Mouse (Mus musculus) bone marrow, adult 2 months (tissue): Measurements from ENCODE around the gene Uck2. TPM values are rescaled to one million over a fixed set of nuclear protein-coding genes. Genes with fewer than 3 reads are reported as not detected.
A peak's percentile ranks its signal among the peaks of the same experiment; 100 is the strongest.

Experiments used
- H3K27ac ChIP-seq: fragments of 200-500 bp; 2 replicates; pipeline ENCODE4 v1.5.1; 2012; ENCODE audit warnings: low read depth, mild to moderate bottlenecking, control low read depth, inconsistent platforms, low read length; ENCODE audit not compliant: control insufficient read depth, poor library complexity, insufficient read depth
- H3K4me1 ChIP-seq: fragments of 200-500 bp; 2 replicates; pipeline ENCODE4 v1.6.1; 2011; ENCODE audit warnings: low read length; ENCODE audit not compliant: control insufficient read depth, insufficient read depth
- H3K4me3 ChIP-seq: fragments of 200-500 bp; replicated peaks from 2 replicates; pipeline ENCODE3; 2011; ENCODE audit warnings: mild to moderate bottlenecking, low read depth, low read length, control low read depth; ENCODE audit not compliant: control insufficient read depth
- CTCF ChIP-seq: fragments of 200-500 bp; IDR thresholded peaks from 2 replicates; pipeline ENCODE4 v1.5.1; 2011; ENCODE audit warnings: low read length, control low read depth; ENCODE audit not compliant: control insufficient read depth, insufficient read depth
- POLR2A ChIP-seq: fragments of 200-500 bp; IDR thresholded peaks from 2 replicates; pipeline ENCODE4 v1.6.1; 2011; ENCODE audit warnings: low read depth, mild to moderate bottlenecking, control low read depth, low read length, borderline replicate concordance; ENCODE audit not compliant: control insufficient read depth
- WGBS: fragments of 180-500 bp; shearing (Covaris S2); methylation state at CpG from one replicate; pipeline ENCODE4 v1.1.7; 2018; 5-methylcytosine and 5-hydroxymethylcytosine counted together
- polyA plus RNA-seq: library from polyadenylated mRNA; stranded (reverse); fragments of >200 nt; gene quantifications from 2 replicates; pipeline ENCODE4 v1.2.4, GENCODE M21; 2011; ENCODE audit warnings: low replicate concordance; ENCODE audit not compliant: missing spikeins, insufficient read depth, insufficient read length

The Uck2 gene
- polyA plus RNA-seq, 1 experiment: 42.3 TPM

DNA sequence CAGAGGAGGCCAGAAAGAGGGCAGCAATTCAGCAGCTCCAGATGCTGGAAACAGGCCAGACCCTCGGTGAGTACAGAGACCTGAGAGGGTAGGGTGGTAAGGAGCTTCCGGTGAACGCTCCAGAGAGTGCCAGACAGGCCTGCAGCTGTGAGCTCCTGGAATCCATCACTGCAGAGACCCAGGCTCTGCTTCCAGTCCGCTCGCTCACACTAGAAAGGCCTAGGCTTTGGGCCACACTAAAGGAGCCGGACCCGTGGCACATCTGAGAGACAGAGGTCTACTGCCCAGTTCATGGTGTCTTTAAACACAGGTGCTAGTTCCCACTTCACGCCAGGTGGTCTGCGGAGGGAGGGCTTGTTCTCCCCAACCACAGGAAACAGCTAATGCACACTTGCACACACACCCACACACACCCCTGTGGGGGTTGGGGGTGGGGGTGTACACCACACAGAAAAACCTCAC lies 39.9 kb downstream of the Uck2 start:
- 12% methylated on average over 9 of the region's 9 CpGs for WGBS
- Histone ChIP-seq H3K4me3 (no peak overlapping the region), H3K27ac (peak overlapping the region; percentile 62; the same call in 1 of the 2 replicates), H3K4me1 (peaks cover 9% of the 10 kb centered on the region)
- no peak for TF ChIP-seq POLR2A

GRCm38 (mm10) chr1:167242191-167242681 lies 42.9 kb downstream of the Uck2 start:
- TF ChIP-seq CTCF (no peak), POLR2A (no peak)
- peaks cover 9% of the 10 kb centered on the region for H3K4me1 ChIP-seq

DNA sequence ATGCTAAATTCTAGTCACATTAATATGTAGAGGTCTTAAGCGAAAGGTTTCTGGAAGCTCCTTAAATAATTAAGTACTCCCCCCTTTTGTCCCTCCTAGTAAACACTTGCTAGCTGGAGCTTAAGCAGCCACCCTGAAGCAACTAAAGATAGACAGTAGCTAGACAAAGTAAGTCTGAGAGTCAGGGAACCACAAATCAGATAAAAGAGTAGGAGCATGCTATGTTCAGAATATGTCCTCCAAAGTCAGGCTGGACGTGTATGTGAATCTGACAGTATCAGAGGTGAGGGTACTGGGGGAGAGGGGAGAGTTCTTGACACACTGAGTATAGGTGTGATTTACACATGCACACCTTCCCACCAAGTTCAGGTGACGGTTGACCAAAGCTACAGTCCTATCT lies 43.6 kb downstream of the Uck2 start:
- 73% methylated on average over 3 of the region's 3 CpGs for WGBS
- H3K4me3 ChIP-seq: no peak overlapping the region
- peaks cover 6% of the 10 kb centered on the region for H3K4me1 ChIP-seq
- no peak overlapping the region for H3K27ac ChIP-seq
- TF ChIP-seq POLR2A (no peak), CTCF (no peak)

More at GRCm38 (mm10) chr1:167242191-167242681, 42.9 kb downstream of the Uck2 start:
- no peak overlapping the region for H3K27ac ChIP-seq
- 25% methylated on average over 7 of the region's 7 CpGs for WGBS
- H3K4me3 ChIP-seq: no peak overlapping the region

GRCm38 (mm10) chr1:167240361-167240760 lies 44.8 kb downstream of the Uck2 start:
- TF ChIP-seq POLR2A (no peak), CTCF (no peak)
- Histone ChIP-seq H3K27ac (no peak overlapping the region), H3K4me3 (no peak overlapping the region), H3K4me1 (peaks cover 5% of the 10 kb centered on the region; the same call in 1 of the 2 replicates)
- 76% methylated on average over 5 of the region's 5 CpGs for WGBS

DNA sequence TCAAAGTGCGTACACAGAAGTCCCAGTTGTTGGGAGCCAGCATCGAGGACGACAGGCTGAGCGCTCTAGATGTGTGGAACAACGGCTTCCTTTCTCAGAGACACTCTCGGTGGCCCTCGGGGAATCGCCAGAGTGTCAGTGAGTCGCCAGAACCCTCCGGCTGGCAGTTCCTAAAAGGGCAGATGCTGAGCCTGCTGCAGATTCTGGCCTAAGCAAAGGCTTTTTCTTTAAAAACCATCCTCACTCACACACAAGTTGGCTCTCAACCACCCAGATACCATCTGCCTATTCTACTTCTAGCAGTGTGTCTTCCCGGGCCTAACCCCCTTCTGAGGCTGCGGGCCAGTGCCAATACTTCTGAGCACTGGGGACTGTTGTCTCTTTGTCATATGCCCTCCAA lies 45.2 kb downstream of the Uck2 start:
- H3K4me1 ChIP-seq: peaks cover 5% of the 10 kb centered on the region; the same call in 1 of the 2 replicates
- TF ChIP-seq POLR2A (no peak), CTCF (no peak)
- H3K4me3 ChIP-seq: no peak overlapping the region
- no peak overlapping the region for H3K27ac ChIP-seq
- 73% methylated on average over 12 of the region's 12 CpGs for WGBS

DNA sequence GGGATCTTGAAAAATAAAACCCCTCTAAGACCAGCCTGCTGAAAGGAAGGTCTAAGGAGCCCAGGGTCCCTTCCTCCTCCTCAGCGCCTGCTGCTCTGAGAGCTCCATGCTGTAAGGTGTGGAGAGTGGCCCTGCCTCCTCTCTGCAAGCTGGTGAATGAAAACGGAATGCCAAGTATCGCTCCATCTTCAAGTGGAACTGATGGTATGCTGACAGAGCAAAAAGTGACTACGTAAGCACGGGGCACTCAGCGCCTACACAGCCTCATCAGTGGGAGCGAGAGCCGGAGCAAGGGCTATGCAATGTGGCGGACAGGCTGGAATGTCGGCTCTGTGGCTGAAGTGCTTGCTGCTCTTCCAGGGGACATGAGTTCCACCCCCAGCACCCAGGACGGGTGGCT lies 47.3 kb downstream of the Uck2 start:
- WGBS: 90% methylated on average over 11 of the region's 11 CpGs
- no peak overlapping the region for H3K27ac ChIP-seq
- H3K4me3 ChIP-seq: no peak overlapping the region
- no peak for TF ChIP-seq CTCF
- TF ChIP-seq POLR2A: no peak
- peaks cover 3% of the 10 kb centered on the region; the same call in 1 of the 2 replicates for H3K4me1 ChIP-seq

DNA sequence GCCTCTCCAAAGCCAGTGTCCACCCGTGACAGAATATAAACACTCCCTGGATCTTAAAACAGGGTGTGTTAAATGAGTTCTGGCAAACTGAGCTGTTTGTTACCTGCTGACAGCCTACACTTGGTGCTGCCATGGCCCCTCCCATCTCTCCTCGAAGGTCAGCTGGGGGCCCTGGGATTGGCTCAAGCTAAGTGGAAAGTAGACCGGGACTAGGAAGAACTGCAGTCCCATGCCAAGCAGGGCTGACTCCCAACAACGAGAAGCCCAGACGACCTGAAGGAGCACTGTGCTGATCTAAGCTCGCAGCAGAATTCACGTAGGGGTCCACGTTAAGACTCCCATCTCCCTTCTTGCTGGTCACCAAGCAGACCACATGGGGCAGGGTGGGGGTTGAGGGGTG lies 48.3 kb downstream of the Uck2 start:
- H3K27ac ChIP-seq: no peak overlapping the region
- no peaks in the 10 kb centered on the region for H3K4me1 ChIP-seq
- TF ChIP-seq CTCF (no peak), POLR2A (no peak)
- H3K4me3 ChIP-seq: no peak overlapping the region
- WGBS: 87% methylated on average over 8 of the region's 8 CpGs

DNA sequence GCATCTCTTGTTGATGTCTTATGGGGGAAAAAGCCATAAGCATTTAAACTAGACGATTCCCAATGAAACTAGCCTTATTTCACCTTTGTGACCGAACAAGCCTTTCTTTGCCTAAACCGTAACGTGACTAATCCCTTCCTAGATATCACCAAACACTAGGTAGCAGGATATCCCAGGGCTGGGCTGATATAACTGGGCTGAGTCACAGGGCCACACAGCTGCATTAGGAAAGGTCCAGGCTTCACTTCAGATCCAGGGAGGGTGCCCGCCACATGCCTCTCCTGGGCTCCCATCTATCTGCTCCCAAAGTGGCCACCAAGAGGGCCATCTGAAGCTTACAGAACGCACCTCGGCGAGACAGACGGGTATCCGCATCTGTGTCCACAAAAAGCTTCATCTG lies 50.8 kb downstream of the Uck2 start:
- no peak overlapping the region for H3K4me3 ChIP-seq
- no peaks in the 10 kb centered on the region for H3K4me1 ChIP-seq
- no peak for TF ChIP-seq CTCF
- TF ChIP-seq POLR2A: no peak
- 89% methylated on average over 10 of the region's 10 CpGs for WGBS
- H3K27ac ChIP-seq: no peak overlapping the region

DNA sequence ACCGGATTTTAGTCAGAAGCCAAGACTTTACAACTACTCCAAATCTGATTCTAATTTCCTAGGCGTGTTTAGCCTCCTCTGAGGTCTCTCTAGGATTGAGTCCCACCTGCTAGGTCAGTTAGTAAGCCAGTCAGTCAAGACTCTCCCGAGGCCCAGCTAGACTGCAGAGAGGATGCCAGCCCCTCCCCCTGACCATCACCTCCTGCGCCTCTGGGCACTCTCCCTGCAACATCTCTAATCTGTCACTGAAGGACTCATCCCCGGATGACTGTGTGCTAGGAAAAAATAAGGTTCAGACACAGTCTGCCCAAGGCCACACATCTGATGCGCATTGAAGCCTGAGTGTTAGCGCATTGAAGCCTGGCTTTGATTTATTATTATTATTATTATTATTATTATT lies 52.2 kb downstream of the Uck2 start:
- Histone ChIP-seq H3K27ac (no peak overlapping the region), H3K4me3 (no peak overlapping the region), H3K4me1 (no peaks in the 10 kb centered on the region)
- 85% methylated on average over 7 of the region's 7 CpGs for WGBS
- no peak for TF ChIP-seq POLR2A
